Mouse (Mus musculus): ENCODE results near the gene Olfr824. TPM values are rescaled to one million over a fixed set of nuclear protein-coding genes. Genes with fewer than 3 reads are reported as not detected.
"Not testable (repeated sequence)": the region's sequence is repeated elsewhere in the genome, so short reads cannot be mapped to it uniquely, and the experiment has no call there.

Olfr824 gene
- polyA plus RNA-seq (2015; fragmentation: Nextera tagmentation; extraction: Ambion mirVana) = not detected in 2 replicates

GRCm38 (mm10) chr10:130129900-130130299 lies at the start of gene Olfr824:
Gene Olfr824 (minus strand): TSS chr10:130130000.
- H3K27ac ChIP-seq (replicated peaks); H3K4me2 ChIP-seq (replicated peaks); H3K9me3 ChIP-seq; ATAC-seq (replicated peaks); H3K9ac ChIP-seq (replicated peaks); H3K36me3 ChIP-seq; H3K27me3 ChIP-seq; H3K4me1 ChIP-seq; H3K4me3 ChIP-seq: not testable (repeated sequence)

- no peaks in the 10 kb centered on the region for H3K4me1 ChIP-seq
- no peak for ATAC-seq (replicated peaks)
- no peak within 1 kb of the TSS for H3K9ac ChIP-seq (replicated peaks)
- no peak within 1 kb of the TSS for H3K4me3 ChIP-seq
- H3K27ac ChIP-seq (replicated peaks) = no peak within 1 kb of the TSS
- no peaks in the 10 kb centered on the region for H3K27me3 ChIP-seq
- no peaks in the 10 kb centered on the region for H3K9me3 ChIP-seq
- no peak within 1 kb of the TSS for H3K4me2 ChIP-seq (replicated peaks)
- no peaks in the 10 kb centered on the region for H3K36me3 ChIP-seq
Measured at GRCm38 (mm10) chr10:130166666-130167065, 36.9 kb upstream of the Olfr824 start, which contains the start of gene Olfr825. Gene Olfr825 (minus strand): TSS chr10:130166766.

GRCm38 (mm10) chr10:130165196-130165595 lies 35.4 kb upstream of the Olfr824 start:
- Histone ChIP-seq H3K9me3 (no peaks in the 10 kb centered on the region), H3K9ac (replicated peaks) (no peak overlapping the region), H3K4me2 (replicated peaks) (no peak overlapping the region), H3K27ac (replicated peaks) (no peak overlapping the region), H3K27me3 (no peaks in the 10 kb centered on the region), H3K4me3 (no peak overlapping the region), H3K36me3 (no peaks in the 10 kb centered on the region), H3K4me1 (no peaks in the 10 kb centered on the region)
- ATAC-seq (replicated peaks) = no peak

GRCm38 (mm10) chr10:130144121-130144520 lies 14.3 kb upstream of the Olfr824 start:
- Histone ChIP-seq H3K4me3 (no peak overlapping the region), H3K27ac (replicated peaks) (no peak overlapping the region), H3K36me3 (no peaks in the 10 kb centered on the region), H3K4me2 (replicated peaks) (no peak overlapping the region), H3K27me3 (no peaks in the 10 kb centered on the region), H3K9me3 (no peaks in the 10 kb centered on the region), H3K9ac (replicated peaks) (no peak overlapping the region), H3K4me1 (no peaks in the 10 kb centered on the region)
- 85% methylated on average over 5 of the region's 5 CpGs for WGBS
- no peak for ATAC-seq (replicated peaks)

- ATAC-seq (replicated peaks) = not testable (repeated sequence)
- 90% methylated on average over 5 of the region's 5 CpGs for WGBS
Measured at GRCm38 (mm10) chr10:130142481-130142880, 12.7 kb upstream of the Olfr824 start.

GRCm38 (mm10) chr10:130134811-130135210 lies 5.0 kb upstream of the Olfr824 start:
- Histone ChIP-seq H3K4me3 (no peak overlapping the region), H3K4me1 (no peaks in the 10 kb centered on the region), H3K9me3 (no peaks in the 10 kb centered on the region), H3K27me3 (no peaks in the 10 kb centered on the region), H3K9ac (replicated peaks) (no peak overlapping the region), H3K4me2 (replicated peaks) (no peak overlapping the region), H3K36me3 (no peaks in the 10 kb centered on the region), H3K27ac (replicated peaks) (no peak overlapping the region)
- no peak for ATAC-seq (replicated peaks)

More at GRCm38 (mm10) chr10:130142481-130142880, 12.7 kb upstream of the Olfr824 start:
- H3K4me1 ChIP-seq; H3K36me3 ChIP-seq; H3K27ac ChIP-seq (replicated peaks); H3K4me3 ChIP-seq; H3K27me3 ChIP-seq; H3K9me3 ChIP-seq; H3K4me2 ChIP-seq (replicated peaks); H3K9ac ChIP-seq (replicated peaks): not testable (repeated sequence)

- H3K9ac ChIP-seq (replicated peaks); H3K36me3 ChIP-seq; H3K4me2 ChIP-seq (replicated peaks); H3K27me3 ChIP-seq; H3K27ac ChIP-seq (replicated peaks); ATAC-seq (replicated peaks); H3K4me1 ChIP-seq; H3K9me3 ChIP-seq; H3K4me3 ChIP-seq: not testable (repeated sequence)
- WGBS = 60% methylated on average over 3 of the region's 3 CpGs
Measured at GRCm38 (mm10) chr10:130116045-130116444, 13.8 kb downstream of the Olfr824 start.

GRCm38 (mm10) chr10:130115283-130115682 lies 14.5 kb downstream of the Olfr824 start, which contains the start of gene Olfr823:
Gene Olfr823 (minus strand): TSS chr10:130115383.
- ATAC-seq (replicated peaks) = not testable (repeated sequence)

GRCm38 (mm10) chr10:130096104-130096503 lies 33.7 kb downstream of the Olfr824 start:
- Histone ChIP-seq H3K9ac (replicated peaks) (no peak overlapping the region), H3K4me2 (replicated peaks) (no peak overlapping the region), H3K9me3 (no peaks in the 10 kb centered on the region), H3K27ac (replicated peaks) (no peak overlapping the region), H3K4me1 (no peaks in the 10 kb centered on the region), H3K4me3 (no peak overlapping the region), H3K36me3 (no peaks in the 10 kb centered on the region), H3K27me3 (no peaks in the 10 kb centered on the region)
- no peak for ATAC-seq (replicated peaks)

More at GRCm38 (mm10) chr10:130115283-130115682, 14.5 kb downstream of the Olfr824 start, which contains the start of gene Olfr823:
- not testable (repeated sequence) for H3K4me1 ChIP-seq; H3K9me3 ChIP-seq; H3K27ac ChIP-seq (replicated peaks); H3K4me2 ChIP-seq (replicated peaks); H3K4me3 ChIP-seq; H3K9ac ChIP-seq (replicated peaks); H3K27me3 ChIP-seq; H3K36me3 ChIP-seq
- 94% methylated on average over 1 of the region's 1 CpGs for WGBS

- H3K36me3 ChIP-seq = no peaks in the 10 kb centered on the region
- H3K4me3 ChIP-seq = no peak overlapping the region
- H3K9ac ChIP-seq (replicated peaks) = no peak overlapping the region
- 26% methylated on average over 5 of the region's 5 CpGs for WGBS
- no peak overlapping the region for H3K27ac ChIP-seq (replicated peaks)
- no peaks in the 10 kb centered on the region for H3K4me1 ChIP-seq
- no peaks in the 10 kb centered on the region for H3K27me3 ChIP-seq
- no peak overlapping the region for H3K4me2 ChIP-seq (replicated peaks)
- H3K9me3 ChIP-seq = no peaks in the 10 kb centered on the region
- ATAC-seq (replicated peaks) = peak; percentile 87
Measured at GRCm38 (mm10) chr10:130092838-130093440, 36.9 kb downstream of the Olfr824 start.

Other genes starting within 250 kb of the Olfr824 start
- gene Olfr815, start 224.1 kb downstream of the Olfr824 start, polyA plus RNA-seq (2015; fragmentation: Nextera tagmentation; extraction: Ambion mirVana) = not detected in 2 replicates
- not detected in 2 replicates for gene Olfr816, start 214.4 kb downstream of the Olfr824 start, polyA plus RNA-seq (2015; fragmentation: Nextera tagmentation; extraction: Ambion mirVana)
- not detected in 2 replicates for gene Olfr818, start 180.9 kb downstream of the Olfr824 start, polyA plus RNA-seq (2015; fragmentation: Nextera tagmentation; extraction: Ambion mirVana)
- not detected in 2 replicates for gene Olfr819, start 162.7 kb downstream of the Olfr824 start, polyA plus RNA-seq (2015; fragmentation: Nextera tagmentation; extraction: Ambion mirVana)
- gene Olfr247, start 153.9 kb downstream of the Olfr824 start, polyA plus RNA-seq (2015; fragmentation: Nextera tagmentation; extraction: Ambion mirVana) = not detected in 2 replicates
- gene Gm10310, start 144.9 kb downstream of the Olfr824 start, polyA plus RNA-seq (2015; fragmentation: Nextera tagmentation; extraction: Ambion mirVana) = not detected in 2 replicates
- not detected in 2 replicates for gene Olfr820, start 117.4 kb downstream of the Olfr824 start, polyA plus RNA-seq (2015; fragmentation: Nextera tagmentation; extraction: Ambion mirVana)
- not detected in 2 replicates for gene Olfr821, start 99.7 kb downstream of the Olfr824 start, polyA plus RNA-seq (2015; fragmentation: Nextera tagmentation; extraction: Ambion mirVana)
- gene Olfr822, start 58.8 kb downstream of the Olfr824 start, polyA plus RNA-seq (2015; fragmentation: Nextera tagmentation; extraction: Ambion mirVana) = not detected in 2 replicates
- not detected in 2 replicates for gene Olfr823, start 14.6 kb downstream of the Olfr824 start, polyA plus RNA-seq (2015; fragmentation: Nextera tagmentation; extraction: Ambion mirVana)
- gene Olfr825, start 36.8 kb upstream of the Olfr824 start, polyA plus RNA-seq (2015; fragmentation: Nextera tagmentation; extraction: Ambion mirVana) = not detected in 2 replicates
- gene Olfr826, start 54.2 kb upstream of the Olfr824 start, polyA plus RNA-seq (2015; fragmentation: Nextera tagmentation; extraction: Ambion mirVana) = not detected in 2 replicates
- not detected in 2 replicates for gene Olfr827, start 84.4 kb upstream of the Olfr824 start, polyA plus RNA-seq (2015; fragmentation: Nextera tagmentation; extraction: Ambion mirVana)
- gene Neurod4, start 150.2 kb upstream of the Olfr824 start, polyA plus RNA-seq (2015; fragmentation: Nextera tagmentation; extraction: Ambion mirVana) = 4.3 and 5.2 TPM in 2 replicates
- gene Tespa1, start 192.9 kb upstream of the Olfr824 start, polyA plus RNA-seq (2015; fragmentation: Nextera tagmentation; extraction: Ambion mirVana) = not detected in 2 replicates